Mouse (Mus musculus): ENCODE data around the gene Taf1b. TPM values are rescaled to one million over a fixed set of nuclear protein-coding genes. Genes with fewer than 3 reads are reported as not detected.

Taf1b gene
- polyA plus RNA-seq, 1 experiment from 2014 or later = 39.4 TPM

Other genes starting within 250 kb of the Taf1b start
- gene Grhl1, start 73.9 kb downstream of the Taf1b start, polyA plus RNA-seq (2014; fragmentation: Nextera tagmentation; extraction: Ambion mirVana) = 0.58 and 1.1 TPM in 2 replicates
- gene Klf11, start 152.9 kb downstream of the Taf1b start, polyA plus RNA-seq (2014; fragmentation: Nextera tagmentation; extraction: Ambion mirVana) = 17.2 and 17.9 TPM in 2 replicates
- 2.3 and 2.6 TPM in 2 replicates for gene Cys1, start 183.5 kb downstream of the Taf1b start, polyA plus RNA-seq (2014; fragmentation: Nextera tagmentation; extraction: Ambion mirVana)
- gene Rrm2, start 209.9 kb downstream of the Taf1b start, polyA plus RNA-seq (2014; fragmentation: Nextera tagmentation; extraction: Ambion mirVana) = 42.8 and 52.5 TPM in 2 replicates